Mouse (Mus musculus) macrophage (primary cell): ENCODE results near the gene Phf21a. TPM values are rescaled to one million over a fixed set of nuclear protein-coding genes. Genes with fewer than 3 reads are reported as not detected.

Experiments
- H3K27ac ChIP-seq: fragments of 350-480 bp; formaldehyde crosslinking; 2 replicates; pipeline ENCODE4 v1.9.0; 2021
- H3K36me3 ChIP-seq: fragments of 350-480 bp; formaldehyde crosslinking; 2 replicates; pipeline ENCODE4 v1.9.0; 2021; ENCODE audit errors: inconsistent target
- H3K4me3 ChIP-seq: fragments of 350-480 bp; formaldehyde crosslinking; 2 replicates; pipeline ENCODE4 v1.9.0; 2021; ENCODE audit errors: inconsistent target
- H3K79me2 ChIP-seq: fragments of 350-480 bp; formaldehyde crosslinking; 2 replicates; pipeline ENCODE4 v1.9.0; 2021; ENCODE audit errors: inconsistent target
- WGBS: methylation state at CpG from one replicate; pipeline ENCODE4 v1.1.7; 2026; ENCODE audit warnings: inconsistent platforms; ENCODE audit not compliant: missing documents; 5-methylcytosine and 5-hydroxymethylcytosine counted together
- polyA plus RNA-seq: library from polyadenylated mRNA; stranded (reverse); fragments of 250-400 nt; gene quantifications from 3 replicates; pipeline ENCODE4 v1.2.4, GENCODE M21; 2018; ENCODE audit warnings: inconsistent platforms

Phf21a gene
- polyA plus RNA-seq, 1 experiment from 2014 or later = 55.5 TPM

DNA sequence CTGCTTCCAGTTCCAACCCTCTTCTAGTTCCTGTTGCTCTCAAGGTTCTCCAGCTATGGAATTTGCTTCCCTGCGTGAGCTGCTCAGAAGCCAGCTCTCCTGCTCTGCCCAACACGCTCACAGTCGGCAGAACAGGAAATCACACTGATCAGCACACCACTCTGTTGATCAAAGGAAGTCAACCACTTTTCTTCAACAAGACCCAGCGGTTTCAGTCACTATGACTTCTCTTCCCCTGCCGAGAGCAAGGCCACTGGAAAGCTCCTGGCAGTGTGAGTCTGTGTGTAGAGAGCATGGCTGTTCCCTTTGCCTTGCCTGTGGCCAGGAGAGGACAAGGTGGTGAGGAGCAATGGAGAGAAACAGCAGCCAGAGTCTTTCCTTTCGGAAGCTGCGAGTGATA, 163.2 kb downstream of the Phf21a start:
- no peak overlapping the region for H3K27ac ChIP-seq
- H3K79me2 ChIP-seq = peaks cover 4% of the 10 kb centered on the region; the same call in 1 of the 2 replicates
- H3K36me3 ChIP-seq = no peaks in the 10 kb centered on the region
- 53% methylated on average over 7 of the region's 7 CpGs for WGBS
- no peak overlapping the region for H3K4me3 ChIP-seq

DNA sequence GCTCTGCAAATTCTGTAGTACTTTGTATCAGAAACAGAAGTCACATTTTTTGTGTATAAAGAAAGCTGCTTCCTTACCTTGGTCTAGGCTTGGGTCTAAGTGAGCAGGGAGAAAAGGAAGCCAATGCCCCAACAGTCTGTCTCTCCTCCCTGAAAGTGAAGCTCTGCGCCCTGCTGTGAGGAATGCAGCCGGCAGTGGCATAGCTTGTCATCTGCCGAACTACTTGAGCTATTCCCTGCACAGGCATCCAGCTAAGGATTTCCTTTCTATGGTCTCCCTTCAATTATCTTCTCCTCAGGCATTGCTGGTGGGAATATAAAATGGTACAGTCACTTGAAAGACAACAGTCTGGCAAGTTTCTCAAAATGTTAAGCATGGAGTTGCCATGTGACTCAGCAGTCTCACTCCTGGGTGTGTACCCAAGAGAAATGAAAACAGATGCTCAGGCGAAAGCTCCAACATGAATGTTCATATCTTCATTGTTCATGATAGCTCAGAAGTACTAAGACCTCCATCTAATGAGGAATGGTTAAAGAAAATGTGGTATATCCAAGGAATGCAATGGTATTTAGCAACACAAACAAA, 164.5 kb downstream of the Phf21a start:
- H3K4me3 ChIP-seq = no peak overlapping the region
- no peak overlapping the region for H3K27ac ChIP-seq
- peaks cover 7% of the 10 kb centered on the region; the same call in 1 of the 2 replicates for H3K79me2 ChIP-seq
- 81% methylated on average over 4 of the region's 4 CpGs for WGBS
- H3K36me3 ChIP-seq = no peaks in the 10 kb centered on the region

DNA sequence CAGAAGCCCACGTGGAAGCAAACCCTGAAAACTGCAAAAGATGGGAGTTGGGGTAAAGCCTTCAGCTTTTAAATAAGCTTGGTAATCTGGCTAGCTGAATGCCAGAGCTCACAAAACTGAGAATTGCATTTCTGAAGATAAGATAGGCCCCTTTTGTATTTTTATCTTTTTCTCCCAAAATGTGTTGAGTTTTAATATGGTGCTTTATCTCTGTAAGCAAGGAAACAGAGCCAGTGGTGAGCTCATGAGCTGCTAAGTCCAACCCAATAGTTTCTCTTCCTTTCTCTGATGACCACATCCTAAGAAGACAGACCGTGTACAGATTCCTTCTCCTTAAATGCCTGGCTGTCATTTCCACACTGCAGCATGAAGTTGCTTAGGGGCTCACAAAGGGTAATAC, 167.0 kb downstream of the Phf21a start:
- H3K4me3 ChIP-seq = no peak overlapping the region
- H3K36me3 ChIP-seq = no peaks in the 10 kb centered on the region
- no peak overlapping the region for H3K27ac ChIP-seq
- WGBS = 25% methylated on average over 2 of the region's 2 CpGs
- peaks cover 7% of the 10 kb centered on the region; the same call in 1 of the 2 replicates for H3K79me2 ChIP-seq

DNA sequence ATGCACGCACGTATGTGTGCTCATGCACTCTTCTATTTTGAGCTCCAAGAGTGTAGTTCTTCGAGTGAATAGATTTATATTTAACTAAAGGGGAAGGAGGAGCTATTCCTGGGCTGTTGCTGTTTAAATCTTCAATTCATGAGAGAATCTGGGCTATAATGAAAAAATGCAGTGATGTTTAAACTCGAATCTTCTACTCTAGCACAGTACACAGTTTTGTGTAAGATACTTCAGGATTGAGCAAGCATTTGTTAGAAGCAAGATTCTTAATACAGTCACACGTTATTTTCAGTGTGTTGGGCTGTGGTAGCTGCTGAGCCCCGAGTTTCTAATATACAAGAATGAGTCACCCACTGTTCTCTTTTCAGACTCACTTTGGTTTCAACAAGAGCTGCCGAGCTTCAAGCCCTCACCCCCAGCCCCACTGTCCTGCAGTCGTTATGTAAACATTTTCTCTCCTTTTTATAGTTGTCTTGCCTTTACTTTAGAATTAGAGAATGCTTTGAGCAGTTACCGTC, 173.2 kb downstream of the Phf21a start:
- H3K27ac ChIP-seq = no peak overlapping the region

DNA sequence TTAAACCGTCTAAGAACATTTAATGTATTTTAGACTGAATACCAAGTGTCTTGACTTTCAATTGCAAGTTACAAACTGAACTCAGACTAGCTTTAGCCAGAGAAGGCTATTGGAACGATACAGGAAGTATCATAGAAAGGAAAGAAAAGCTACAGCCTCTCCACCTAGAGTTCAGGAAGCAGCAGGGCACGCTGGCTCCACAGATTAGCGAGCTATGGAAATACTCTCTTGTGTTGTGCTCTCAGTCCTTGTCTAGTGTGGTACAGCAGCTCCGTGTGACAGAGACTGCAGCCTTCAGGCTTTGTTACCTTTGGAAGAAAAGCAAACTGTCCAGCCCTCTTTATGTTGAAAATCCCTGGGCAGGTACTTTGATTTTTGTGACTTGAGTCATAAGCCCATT, 176.3 kb downstream of the Phf21a start:
- Histone ChIP-seq H3K79me2 (no peaks in the 10 kb centered on the region; the same call in 1 of the 2 replicates), H3K27ac (no peak overlapping the region), H3K36me3 (no peaks in the 10 kb centered on the region), H3K4me3 (no peak overlapping the region)
- 40% methylated on average over 5 of the region's 5 CpGs for WGBS

More for the DNA sequence above, 173.2 kb downstream of the Phf21a start:
- Histone ChIP-seq H3K4me3 (no peak overlapping the region), H3K79me2 (peaks cover 3% of the 10 kb centered on the region; the same call in 1 of the 2 replicates), H3K36me3 (no peaks in the 10 kb centered on the region)
- 67% methylated on average over 9 of the region's 9 CpGs for WGBS

DNA sequence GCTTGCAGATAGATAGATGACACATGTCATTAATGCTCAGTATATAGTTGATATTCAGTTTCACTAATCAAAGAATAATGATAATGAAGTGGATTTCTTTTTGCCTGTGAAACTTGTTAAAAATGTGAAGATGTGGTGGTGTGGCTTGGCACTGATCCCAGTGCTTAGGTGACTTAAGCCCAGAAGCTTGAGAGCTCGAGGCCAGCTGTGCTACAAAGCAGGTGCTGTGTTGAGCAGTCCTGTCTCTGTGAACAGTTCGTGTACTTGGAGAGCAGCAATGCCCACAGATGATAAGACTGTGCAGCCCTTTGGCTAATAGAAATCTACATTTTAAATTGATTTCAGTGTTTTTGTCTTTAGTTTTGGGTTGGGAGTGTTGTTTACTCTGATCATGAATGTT, 179.6 kb downstream of the Phf21a start:
- Histone ChIP-seq H3K79me2 (no peaks in the 10 kb centered on the region), H3K4me3 (no peak overlapping the region), H3K27ac (no peak overlapping the region), H3K36me3 (no peaks in the 10 kb centered on the region)
- 58% methylated on average over 2 of the region's 2 CpGs for WGBS

DNA sequence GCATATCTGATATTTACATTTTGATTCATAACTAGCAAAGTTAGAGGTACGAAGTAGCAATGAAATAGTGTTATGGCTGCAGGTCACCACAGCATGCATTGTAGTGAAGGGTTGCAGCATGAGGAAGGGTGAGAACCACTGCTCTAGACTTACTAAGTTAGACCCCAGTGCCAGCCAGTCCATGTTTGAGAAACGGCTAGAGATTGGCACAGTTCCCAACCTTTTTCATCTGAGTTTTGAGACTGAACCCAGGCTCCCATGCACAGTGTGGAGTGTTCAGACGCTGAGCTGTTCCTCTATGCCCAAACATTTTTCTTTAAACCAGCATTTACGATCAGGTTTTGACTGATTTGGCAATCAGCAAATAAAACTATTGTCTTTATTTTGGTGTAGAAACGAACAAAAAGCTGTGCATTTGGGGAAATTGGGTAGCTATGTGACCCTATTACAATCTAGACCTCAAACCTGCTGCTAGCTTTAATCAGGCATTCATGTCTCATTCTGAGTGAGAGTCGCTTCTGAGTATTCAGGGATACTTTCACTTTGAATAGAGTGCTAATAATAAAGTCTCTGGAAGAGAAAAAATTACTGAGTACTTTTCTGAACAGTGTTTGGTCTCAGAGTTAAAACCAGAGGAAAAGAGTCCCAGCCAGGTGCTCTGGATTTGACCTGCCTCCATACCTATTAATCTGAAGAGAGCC, 180.3 kb downstream of the Phf21a start:
- WGBS = 23% methylated on average over 6 of the region's 6 CpGs
- Histone ChIP-seq H3K27ac (no peak overlapping the region), H3K4me3 (peak overlapping the region; percentile 3; the same call in 1 of the 2 replicates), H3K36me3 (no peaks in the 10 kb centered on the region), H3K79me2 (no peaks in the 10 kb centered on the region)

DNA sequence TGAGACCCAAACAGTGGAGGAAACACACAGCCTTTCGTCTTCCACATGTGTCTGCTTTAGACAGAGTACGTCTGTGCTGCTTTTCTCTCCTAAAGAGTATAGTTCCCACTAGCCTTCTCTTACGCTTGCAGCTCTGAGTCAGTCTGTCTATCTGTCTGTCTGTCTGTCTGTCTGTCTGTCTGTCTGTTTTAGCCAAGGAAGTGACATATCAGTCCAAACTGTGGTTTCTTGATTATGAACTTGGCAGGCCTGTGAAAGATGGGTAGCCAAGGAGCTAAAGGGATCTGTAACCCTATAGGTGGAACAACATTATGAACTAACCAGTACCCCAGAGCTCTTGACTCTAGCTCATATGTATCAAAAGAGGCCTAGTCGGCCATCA, 180.9 kb downstream of the Phf21a start:
- Histone ChIP-seq H3K27ac (no peak overlapping the region), H3K79me2 (no peaks in the 10 kb centered on the region), H3K36me3 (no peaks in the 10 kb centered on the region), H3K4me3 (peak overlapping the region; percentile 3; the same call in 1 of the 2 replicates)
- WGBS = 69% methylated on average over 4 of the region's 4 CpGs

DNA sequence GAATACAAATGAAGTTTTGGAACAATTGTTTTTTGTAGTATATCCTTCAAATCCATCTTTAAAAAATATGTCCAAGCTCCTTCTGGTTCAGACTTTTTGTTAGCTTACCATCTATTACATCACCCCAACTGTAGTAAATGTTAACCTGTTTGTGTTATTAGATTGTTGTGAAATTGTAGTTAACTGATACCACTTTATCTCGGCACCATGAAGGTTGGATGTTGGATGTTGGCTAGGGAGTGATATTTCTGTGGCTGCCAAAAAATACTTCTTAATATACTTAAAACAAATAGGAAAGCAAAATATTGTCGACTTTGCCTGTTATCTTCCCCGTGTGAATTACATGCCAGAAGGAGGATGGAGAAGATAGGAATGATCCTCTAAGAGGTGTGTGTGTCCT, 184.9 kb downstream of the Phf21a start:
- Histone ChIP-seq H3K36me3 (no peaks in the 10 kb centered on the region), H3K27ac (no peak overlapping the region), H3K4me3 (no peak overlapping the region), H3K79me2 (no peaks in the 10 kb centered on the region)
- 93% methylated on average over 3 of the region's 3 CpGs for WGBS

DNA sequence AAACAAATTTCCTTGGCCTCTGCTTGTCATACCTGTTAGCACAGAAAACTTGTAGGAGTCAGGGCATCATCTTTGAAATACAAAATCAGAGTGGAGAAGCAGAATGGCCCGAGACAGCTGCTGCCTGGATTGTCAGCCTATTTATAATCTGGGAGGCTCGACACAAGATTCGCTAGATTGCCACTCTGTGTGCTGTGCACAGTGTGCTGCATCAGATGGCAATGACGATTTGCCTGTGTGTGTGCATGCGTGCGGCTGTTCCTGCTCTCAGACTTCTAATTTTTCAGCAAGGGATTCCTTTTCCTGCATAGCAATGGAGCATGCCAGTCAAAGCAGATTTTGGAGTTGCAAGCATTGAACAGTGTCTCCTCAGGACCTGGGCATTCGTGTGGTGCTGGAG, 185.7 kb downstream of the Phf21a start:
- WGBS = 94% methylated on average over 7 of the region's 7 CpGs
- Histone ChIP-seq H3K4me3 (no peak overlapping the region), H3K36me3 (no peaks in the 10 kb centered on the region), H3K27ac (no peak overlapping the region), H3K79me2 (no peaks in the 10 kb centered on the region)

DNA sequence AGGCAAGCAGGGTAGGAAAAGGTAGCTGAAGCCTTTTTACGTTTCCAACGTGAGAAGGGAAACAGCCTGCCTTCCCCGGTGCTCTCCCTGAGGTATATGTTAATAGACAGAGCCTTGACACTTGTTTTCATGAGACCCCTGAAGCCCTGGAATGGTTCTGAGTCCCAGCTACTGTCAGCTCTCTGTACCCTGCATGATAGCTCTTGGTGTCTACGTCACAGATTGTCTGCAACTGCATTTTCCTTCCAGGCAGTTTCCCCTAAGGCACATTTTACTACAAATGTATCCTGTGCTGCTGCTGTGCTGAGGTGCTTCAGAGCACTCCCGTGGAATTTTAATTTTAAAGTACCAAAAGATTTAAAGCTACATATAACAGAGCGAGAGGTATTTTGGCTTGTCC, 186.5 kb downstream of the Phf21a start:
- 95% methylated on average over 6 of the region's 6 CpGs for WGBS
- H3K36me3 ChIP-seq = no peaks in the 10 kb centered on the region
- H3K79me2 ChIP-seq = no peaks in the 10 kb centered on the region
- H3K27ac ChIP-seq = no peak overlapping the region
- no peak overlapping the region for H3K4me3 ChIP-seq

DNA sequence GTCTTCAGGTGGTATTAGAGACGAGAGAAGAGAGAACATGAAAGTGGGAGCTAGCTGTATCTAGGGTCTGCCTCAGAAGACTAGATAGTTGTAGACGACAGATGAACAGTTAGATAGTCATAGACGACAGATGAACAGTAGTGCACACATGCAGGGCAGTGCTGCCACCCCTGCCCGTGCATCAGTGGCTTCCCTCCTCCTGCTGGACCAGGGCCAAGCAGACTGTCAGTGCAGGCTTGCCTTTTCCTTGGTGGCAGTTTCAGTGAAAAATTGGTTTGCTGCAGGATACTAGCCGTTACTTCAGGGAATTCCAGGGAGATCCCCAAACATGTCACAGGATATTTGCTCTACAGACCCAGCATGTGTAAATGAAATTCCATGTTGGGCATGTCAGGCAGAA, 192.7 kb downstream of the Phf21a start:
- no peak overlapping the region for H3K27ac ChIP-seq
- no peak overlapping the region for H3K4me3 ChIP-seq
- no peaks in the 10 kb centered on the region for H3K79me2 ChIP-seq
- WGBS = 81% methylated on average over 5 of the region's 5 CpGs
- no peaks in the 10 kb centered on the region for H3K36me3 ChIP-seq

DNA sequence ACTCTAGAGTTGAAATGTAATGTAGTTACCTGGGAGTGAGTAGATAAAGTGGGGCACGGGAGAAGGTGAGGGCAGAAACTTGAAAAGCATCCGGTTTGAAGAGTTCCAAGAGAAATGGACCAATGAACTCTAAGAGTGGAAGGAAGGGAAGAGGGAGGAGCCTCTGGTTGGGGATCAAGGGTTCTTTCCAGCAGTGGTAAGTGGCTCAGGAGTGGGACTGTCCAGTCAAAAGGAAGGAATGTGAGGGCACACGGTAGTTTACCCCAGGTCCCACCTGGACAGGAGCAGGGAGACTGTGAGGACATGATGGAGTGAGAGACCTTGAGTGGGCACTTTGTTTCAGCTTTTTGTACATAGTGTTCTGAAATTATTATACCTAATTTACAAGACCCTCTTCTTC, 196.4 kb downstream of the Phf21a start:
- Histone ChIP-seq H3K79me2 (no peaks in the 10 kb centered on the region), H3K27ac (no peak overlapping the region), H3K36me3 (no peaks in the 10 kb centered on the region), H3K4me3 (no peak overlapping the region)
- WGBS = 91% methylated on average over 3 of the region's 3 CpGs

DNA sequence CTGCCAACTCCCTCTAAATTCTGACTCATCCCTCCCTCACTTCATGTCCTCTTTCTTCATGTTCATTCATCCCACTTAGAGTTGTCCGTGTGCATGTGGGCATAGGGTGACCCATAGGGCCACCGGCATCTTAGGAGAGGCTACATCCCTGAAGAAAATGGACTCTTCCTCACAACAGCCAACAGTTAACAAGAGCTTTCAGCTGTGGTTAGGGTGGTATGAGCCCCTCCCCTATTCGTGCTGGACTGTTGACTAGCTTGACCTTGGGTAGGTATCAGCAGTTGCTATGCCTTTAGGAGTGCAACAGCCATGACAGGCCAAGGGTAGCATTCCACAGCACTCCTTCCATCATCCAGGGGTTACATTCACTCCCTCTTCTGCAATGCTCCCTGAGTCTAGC, 198.6 kb downstream of the Phf21a start:
- WGBS = 93% methylated on average over 3 of the region's 3 CpGs

DNA sequence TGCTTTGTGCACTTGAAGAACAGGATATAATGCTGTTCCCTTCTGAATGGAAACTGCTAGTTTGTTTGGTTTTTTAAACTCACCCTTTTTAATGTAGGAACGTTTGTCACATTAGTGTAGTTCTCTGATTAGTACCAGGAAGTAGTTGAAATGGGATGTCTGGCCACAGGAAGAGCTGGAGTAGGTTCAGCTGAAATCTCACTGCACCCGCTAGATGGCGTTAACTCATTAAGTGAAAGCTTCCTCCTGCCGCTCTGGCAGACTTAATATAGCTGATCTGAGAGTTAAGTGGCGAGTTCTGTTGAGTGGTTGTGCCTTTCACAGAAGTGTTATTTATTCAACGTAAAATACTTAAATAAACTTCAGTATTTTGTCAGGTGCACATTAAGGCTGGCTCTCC, 203.5 kb downstream of the Phf21a start:
- H3K36me3 ChIP-seq = no peaks in the 10 kb centered on the region
- H3K4me3 ChIP-seq = no peak overlapping the region
- H3K27ac ChIP-seq = no peak overlapping the region
- no peaks in the 10 kb centered on the region for H3K79me2 ChIP-seq
- 5% methylated on average over 6 of the region's 6 CpGs for WGBS

More for the DNA sequence above, 198.6 kb downstream of the Phf21a start:
- Histone ChIP-seq H3K27ac (no peak overlapping the region), H3K79me2 (no peaks in the 10 kb centered on the region), H3K4me3 (no peak overlapping the region), H3K36me3 (no peaks in the 10 kb centered on the region)
